Mouse (Mus musculus) liver, adult 2 months (tissue): ENCODE measurements around the gene 9230104L09Rik. TPM values are rescaled to one million over a fixed set of nuclear protein-coding genes. Genes with fewer than 3 reads are reported as not detected.

Source experiments
- DNase-seq: peaks from one replicate; pipeline ENCODE4 v3.0.0-alpha.2; 2011; ENCODE audit warnings: low read depth, low spot score; ENCODE audit errors: extremely low read depth
- H3K27ac ChIP-seq: fragments of 200-500 bp; replicated peaks from 2 replicates; pipeline ENCODE4 v1.5.1; 2012; ENCODE audit warnings: low read depth, mild to moderate bottlenecking, control low read depth, inconsistent platforms, low read length; ENCODE audit not compliant: insufficient read depth
- H3K27me3 ChIP-seq: fragments of 200-500 bp; 2 replicates; pipeline ENCODE4 v1.6.1; 2012; ENCODE audit warnings: mild to moderate bottlenecking, moderate library complexity, low read length, inconsistent platforms; ENCODE audit not compliant: control insufficient read depth, insufficient read depth
- H3K36me3 ChIP-seq: fragments of 200-500 bp; 2 replicates; pipeline ENCODE4 v1.6.1; 2012; ENCODE audit warnings: low read length, inconsistent platforms; ENCODE audit not compliant: control insufficient read depth, insufficient read depth
- H3K4me1 ChIP-seq: fragments of 200-500 bp; 2 replicates; pipeline ENCODE4 v1.6.1; 2011; ENCODE audit warnings: low read length; ENCODE audit not compliant: control insufficient read depth, insufficient read depth
- H3K4me3 ChIP-seq: fragments of 200-500 bp; 2 replicates; pipeline ENCODE4 v1.5.1; 2011; ENCODE audit warnings: low read depth, mild to moderate bottlenecking, control low read depth, low read length, moderate library complexity; ENCODE audit not compliant: insufficient read depth
- H3K79me2 ChIP-seq: fragments of 200-500 bp; 2 replicates; pipeline ENCODE4 v1.6.1; 2012; ENCODE audit warnings: inconsistent platforms, mild to moderate bottlenecking, low read length, moderate library complexity; ENCODE audit not compliant: control insufficient read depth, insufficient read depth
- H3K9ac ChIP-seq: fragments of 200-500 bp; 2 replicates; pipeline ENCODE4 v1.6.1; 2012; ENCODE audit warnings: low read depth, mild to moderate bottlenecking, control low read depth, inconsistent platforms, low read length
- CTCF ChIP-seq: fragments of 200-500 bp; IDR thresholded peaks from 2 replicates; pipeline ENCODE4 v1.5.1; 2011; ENCODE audit warnings: low read depth, low read length, control low read depth
- POLR2A ChIP-seq: fragments of 200-500 bp; IDR thresholded peaks from 2 replicates; pipeline ENCODE4 v1.6.1; 2011; ENCODE audit warnings: low read length, control low read depth; ENCODE audit not compliant: insufficient read depth; ENCODE audit errors: extremely low read depth
- WGBS: fragments of 180-500 bp; shearing (Covaris S2); methylation state at CpG from one replicate; pipeline ENCODE4 v1.1.7; 2018; 5-methylcytosine and 5-hydroxymethylcytosine counted together
- polyA plus RNA-seq: library from polyadenylated mRNA; depleted of rRNA; stranded (reverse); fragments of >200 nt; gene quantifications from 2 replicates; pipeline ENCODE4 v1.2.3, GENCODE M21; 2012
- total RNA-seq: library from RNA; depleted of rRNA; stranded (reverse); fragments of >200 nt; gene quantifications from 2 replicates; pipeline ENCODE4 v1.2.3, GENCODE M21; 2014

Gene 9230104L09Rik
- total and polyA plus RNA-seq, 2 experiments, result not detected

DNA sequence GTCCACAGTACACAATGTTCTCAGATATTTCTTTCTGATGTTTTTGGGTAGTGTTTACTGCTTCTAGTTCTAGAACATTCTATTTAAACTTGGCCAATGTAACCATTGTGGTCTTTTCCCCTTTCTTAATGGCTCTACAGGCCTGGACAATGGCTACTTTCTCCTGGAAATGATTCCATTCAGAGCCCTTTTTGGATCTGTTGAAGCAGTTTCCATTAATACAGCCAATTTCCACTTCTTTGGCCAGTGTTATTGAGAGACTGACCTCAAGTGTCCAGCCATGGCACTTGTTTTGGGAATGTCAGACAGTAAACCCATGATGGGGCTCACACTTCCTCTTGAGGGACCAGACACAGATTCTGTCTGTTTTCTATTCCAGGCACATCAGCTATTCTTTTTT, 3.1 kb downstream of the 9230104L09Rik start:
- Histone ChIP-seq H3K4me3 (no peak overlapping the region), H3K4me1 (no peaks in the 10 kb centered on the region), H3K27me3 (no peaks in the 10 kb centered on the region), H3K9ac (no peak overlapping the region), H3K36me3 (no peaks in the 10 kb centered on the region), H3K27ac (no peak overlapping the region), H3K79me2 (no peaks in the 10 kb centered on the region)
- TF ChIP-seq POLR2A (no peak), CTCF (no peak)
- no peak for DNase-seq

DNA sequence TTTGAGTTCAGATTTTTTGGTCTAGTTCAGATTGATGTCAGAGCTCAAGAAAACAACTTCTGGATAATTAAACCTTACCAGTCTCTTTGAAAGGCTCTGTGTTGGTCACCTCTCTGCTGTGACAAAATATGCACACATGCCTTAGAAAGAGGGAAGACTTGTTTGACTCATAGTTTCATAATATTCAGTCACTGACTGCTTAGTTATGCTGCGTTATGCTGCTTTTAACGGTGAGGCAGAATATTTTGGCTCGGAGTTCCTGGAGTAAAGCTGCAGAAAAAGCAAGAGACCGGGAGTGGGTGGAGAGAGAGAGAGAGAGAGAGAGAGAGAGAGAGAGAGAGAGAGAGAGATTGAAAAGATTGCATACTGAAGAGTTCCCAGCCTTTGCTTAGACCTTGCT, 3.8 kb downstream of the 9230104L09Rik start:
- Histone ChIP-seq H3K79me2 (no peaks in the 10 kb centered on the region), H3K4me1 (0 out of 2 replicates have a peak, but pooled peaks cover 2% of the 10 kb centered on the region), H3K36me3 (no peaks in the 10 kb centered on the region), H3K27me3 (no peaks in the 10 kb centered on the region), H3K4me3 (no peak overlapping the region), H3K9ac (no peak overlapping the region), H3K27ac (no peak overlapping the region)
- no peak for DNase-seq
- TF ChIP-seq CTCF, result no peak
- no peak for TF ChIP-seq POLR2A
- 79% methylated on average over 4 of the region's 4 CpGs for WGBS

DNA sequence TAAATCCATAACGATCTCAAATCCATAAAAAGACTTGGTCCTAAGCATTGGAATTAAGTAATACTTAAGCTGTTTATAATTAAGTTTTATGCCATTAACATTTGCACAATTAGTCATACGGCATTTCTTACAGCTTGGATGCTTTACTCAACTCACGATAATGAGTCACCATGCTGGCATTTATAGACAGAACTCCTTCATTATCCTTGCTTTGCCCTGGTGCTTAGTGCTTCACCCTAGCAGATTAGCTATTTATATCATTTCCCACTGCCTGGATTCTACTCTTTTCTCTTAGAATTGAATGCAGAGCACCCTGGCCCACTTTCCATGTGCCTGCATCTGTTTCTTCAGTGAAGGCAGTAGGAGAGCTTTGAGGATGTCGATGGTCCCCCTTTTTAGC, 7.3 kb downstream of the 9230104L09Rik start:
- no peak overlapping the region for H3K27ac ChIP-seq
- 77% methylated on average over 4 of the region's 4 CpGs for WGBS
- H3K4me3 ChIP-seq, result no peak overlapping the region
- H3K27me3 ChIP-seq, result no peaks in the 10 kb centered on the region
- no peaks in the 10 kb centered on the region for H3K36me3 ChIP-seq
- DNase-seq, result no peak
- H3K4me1 ChIP-seq, result 0 out of 2 replicates have a peak, but pooled peaks cover 2% of the 10 kb centered on the region
- H3K9ac ChIP-seq, result no peak overlapping the region
- H3K79me2 ChIP-seq, result no peaks in the 10 kb centered on the region
- TF ChIP-seq CTCF, result no peak
- no peak for TF ChIP-seq POLR2A

DNA sequence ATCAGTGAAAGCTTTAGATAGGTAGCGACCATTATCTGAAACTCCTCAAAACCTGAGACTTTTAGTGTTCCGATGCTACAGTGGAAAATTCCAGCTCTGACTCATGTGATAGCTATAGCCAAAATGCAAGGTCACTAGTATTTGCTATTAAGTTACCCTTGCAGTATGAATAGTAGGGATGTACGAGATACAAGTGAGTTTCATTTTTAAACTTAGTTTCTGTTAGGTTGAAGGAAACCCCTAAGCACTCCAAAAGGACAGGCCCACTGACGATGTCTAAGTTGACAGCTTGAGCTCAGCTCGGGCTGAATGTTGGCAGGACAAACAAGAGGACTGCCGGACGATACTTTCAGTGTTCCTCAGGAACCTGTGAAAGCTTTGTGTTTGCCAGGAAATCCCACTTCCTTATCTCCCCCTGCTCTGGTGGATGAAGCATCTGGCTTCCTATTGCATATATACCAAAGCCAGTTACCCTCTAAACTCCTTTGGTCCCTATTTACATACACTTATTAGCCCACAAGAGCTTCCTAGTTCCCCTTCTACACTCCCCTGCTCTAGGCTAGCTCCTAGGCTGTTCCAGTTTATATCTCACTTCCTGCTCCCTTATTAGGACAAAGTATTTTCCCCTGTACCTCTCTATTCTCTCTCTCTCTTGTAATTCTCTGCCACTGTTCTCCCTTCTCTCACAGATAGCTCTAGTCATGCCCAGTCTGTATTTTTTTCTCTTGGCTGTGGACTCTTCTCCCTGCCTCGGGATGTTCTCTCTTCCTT, 8.0 kb downstream of the 9230104L09Rik start:
- 32% methylated on average over 8 of the region's 8 CpGs for WGBS
- H3K36me3 ChIP-seq, result no peaks in the 10 kb centered on the region
- TF ChIP-seq POLR2A, result no peak
- TF ChIP-seq CTCF, result no peak
- H3K79me2 ChIP-seq, result no peaks in the 10 kb centered on the region
- no peak for DNase-seq
- 0 out of 2 replicates have a peak, but pooled peaks cover 2% of the 10 kb centered on the region for H3K4me1 ChIP-seq
- H3K27ac ChIP-seq, result peak overlapping the region; percentile 22; the same call in 1 of the 2 replicates
- H3K9ac ChIP-seq, result no peak overlapping the region
- H3K27me3 ChIP-seq, result no peaks in the 10 kb centered on the region
- H3K4me3 ChIP-seq, result no peak overlapping the region

DNA sequence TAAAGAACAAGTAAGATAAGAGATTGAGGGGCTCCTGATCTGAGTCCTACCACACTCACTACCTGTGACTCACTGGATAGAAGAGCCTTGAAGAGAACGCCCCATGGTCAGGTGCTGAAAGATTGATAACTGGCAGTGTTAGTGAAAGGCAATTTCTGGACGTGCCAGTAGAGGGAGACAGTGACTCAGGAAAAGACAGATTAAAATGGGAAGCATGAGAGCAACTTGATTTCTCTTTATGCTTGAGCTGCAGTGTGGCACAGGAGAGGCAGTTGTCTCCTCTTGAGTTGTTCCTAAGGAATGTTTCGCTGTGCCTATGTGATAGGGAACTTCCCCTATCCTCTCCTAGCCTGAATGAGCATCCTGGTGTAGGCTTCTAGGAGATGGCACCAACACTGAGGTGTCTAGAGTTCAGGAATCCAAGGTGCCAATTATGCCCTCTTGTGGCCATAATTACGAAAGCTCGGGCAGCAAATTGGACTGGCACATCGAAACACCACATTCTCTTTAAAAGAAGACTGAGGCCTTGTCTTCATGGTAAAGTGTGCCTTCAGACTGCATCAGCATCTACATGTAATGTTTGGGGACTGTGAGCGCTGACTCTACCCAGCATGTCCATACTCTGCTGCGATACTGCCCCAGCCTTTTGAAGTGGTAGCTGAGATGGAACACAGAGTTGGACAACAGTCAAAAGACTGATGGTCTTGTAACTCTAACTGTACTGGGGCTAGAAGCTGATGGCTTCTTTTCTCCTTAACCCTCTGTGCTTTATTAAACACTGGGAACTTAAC, 13.5 kb downstream of the 9230104L09Rik start:
- Histone ChIP-seq H3K9ac (no peak overlapping the region), H3K4me3 (no peak overlapping the region), H3K36me3 (no peaks in the 10 kb centered on the region), H3K4me1 (0 out of 2 replicates have a peak, but pooled peaks cover under 1% of the 10 kb centered on the region), H3K79me2 (no peaks in the 10 kb centered on the region), H3K27me3 (no peaks in the 10 kb centered on the region), H3K27ac (no peak overlapping the region)
- WGBS, result 31% methylated on average over 8 of the region's 8 CpGs
- TF ChIP-seq CTCF (peak; percentile 38), POLR2A (no peak)
- DNase-seq, result peak; percentile 77

DNA sequence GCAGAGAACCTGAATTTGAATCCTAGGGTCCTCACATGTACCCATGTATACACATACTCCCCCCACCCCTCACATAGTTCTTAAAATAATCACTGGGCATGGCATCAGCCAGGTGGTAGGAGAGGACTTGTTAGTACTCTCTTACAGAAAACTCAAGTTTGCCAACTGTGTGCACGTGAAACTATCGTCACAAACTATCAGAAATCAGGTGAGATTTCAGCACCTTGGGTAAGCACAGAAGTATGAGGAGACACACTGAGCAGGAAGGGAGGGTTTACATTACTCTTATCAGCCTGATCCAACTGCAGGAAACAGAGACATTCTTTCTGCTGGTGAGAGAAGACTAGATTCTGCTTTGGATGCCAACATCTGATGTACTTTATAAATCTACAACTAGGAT, 25.6 kb downstream of the 9230104L09Rik start:
- WGBS, result 71% methylated on average over 2 of the region's 2 CpGs
- Histone ChIP-seq H3K36me3 (no peaks in the 10 kb centered on the region), H3K79me2 (no peaks in the 10 kb centered on the region), H3K9ac (no peak overlapping the region), H3K4me1 (no peaks in the 10 kb centered on the region), H3K27me3 (no peaks in the 10 kb centered on the region), H3K4me3 (no peak overlapping the region), H3K27ac (no peak overlapping the region)
- TF ChIP-seq POLR2A (no peak), CTCF (no peak)
- DNase-seq, result no peak
